Mouse (Mus musculus): Measurements from ENCODE around the gene Gripap1.

The Gripap1 gene

DNA sequence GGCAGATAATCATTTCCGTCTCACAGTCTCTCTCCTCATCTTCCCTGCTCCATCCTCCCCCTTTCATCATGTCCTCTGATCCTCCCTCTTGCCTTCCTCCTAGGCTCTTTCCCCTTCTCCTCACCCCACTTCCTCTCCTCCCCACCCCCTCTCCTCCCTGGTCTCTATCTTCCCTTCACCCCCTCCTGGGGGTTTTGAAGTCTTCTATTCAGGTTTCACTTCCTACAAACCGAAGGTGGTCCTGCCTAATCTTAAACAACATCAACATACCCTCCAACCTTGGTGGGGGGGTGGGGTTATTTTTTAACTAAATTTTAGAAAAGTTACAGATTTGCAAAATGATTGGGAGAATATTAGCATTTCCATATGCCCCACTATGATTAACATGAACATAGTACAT lies 78.9 kb downstream of the Gripap1 start:
- no peak for DNase-seq (ENCODE audit: low read depth)

DNA sequence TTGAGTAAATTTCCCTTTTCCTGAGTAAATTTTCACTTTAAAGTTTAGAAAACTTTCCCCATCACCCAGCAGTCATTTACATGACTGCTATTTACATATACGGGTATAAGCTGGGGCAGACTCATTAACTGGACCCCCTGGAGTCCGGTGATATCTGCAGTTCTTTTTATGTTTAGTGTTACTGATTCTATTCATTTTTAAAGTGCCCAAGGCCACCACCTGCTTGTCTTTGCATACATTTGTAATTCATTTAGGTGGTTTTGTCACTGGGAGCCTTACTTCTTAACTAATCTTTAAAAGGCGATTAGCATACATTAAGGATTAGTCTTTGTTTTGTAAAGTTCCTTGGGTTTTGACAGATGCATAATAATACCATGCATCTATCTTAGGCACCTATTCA lies 80.3 kb downstream of the Gripap1 start:
- DNase-seq (ENCODE audit: low read depth) = no peak

All from c-Kit-positive CD71-negative TER-119-negative erythroid progenitor cells, embryonic 14.5 days (primary cell).